15 mouse cellular contexts compared by ENCODE assay signal in genomic region chr4:131374527-131375290, GRCm38 (mm10).
DNase-seq lines count a peak whose midpoint lies in the region; ATAC-seq and TF ChIP-seq lines count a peak whose summit lies in the region.
"Had no signal": no experiment of that assay in that cellular context is flagged by ENCODE, and none has a peak within 500 bp of the region (broad histone marks: within the 10 kb centered on the region; RNA-seq: fewer than 3 reads in every experiment).

No protein-coding gene starts in this region.

- no peak overlapping the region for H3K27ac ChIP-seq in CH12.LX (ENCODE audit: insufficient read depth, low read depth)
- H3K27ac ChIP-seq: forebrain, embryonic 12.5 days; kidney, embryonic 15.5 days; limb, embryonic 15.5 days had no signal

- H3K27me3 ChIP-seq in CH12.LX (replicated peaks), result peaks cover 2% of the 10 kb centered on the region
- H3K27me3 ChIP-seq: forebrain, embryonic 12.5 days; kidney, embryonic 15.5 days; limb, embryonic 15.5 days had no signal

- H3K9ac ChIP-seq in CH12.LX (ENCODE audit: insufficient read depth, low read depth), result no peak overlapping the region
- H3K9ac ChIP-seq: forebrain, embryonic 12.5 days; kidney, embryonic 15.5 days; limb, embryonic 15.5 days had no signal

- TF ChIP-seq RAD21 in CH12.LX (IDR thresholded peaks at IDR 0.05; ENCODE audit: low read depth, low read length), result peak; percentile 20

- no peak for ATAC-seq in CD4-positive, CD25-positive, alpha-beta regulatory T cell, adult 4 months
- no peak for ATAC-seq in activated CD4-positive, CD25-positive, alpha-beta regulatory T cell, adult 4 months

- DNase-seq in CD4-positive, CD25-positive, alpha-beta regulatory T cell, adult 2 months (ENCODE audit: low read depth, low spot score), result peak; percentile 5
- peak; percentile 35 for DNase-seq in kidney, postnatal 10 days
- no peak for DNase-seq in kidney, adult 11 months
- no peak for DNase-seq in CH12.LX (ENCODE audit: extremely low read depth)
- DNase-seq in adrenal gland, postnatal 25 days, result peak; percentile 50
- DNase-seq in lung, postnatal 10 days, result no peak
- DNase-seq: gastrocnemius, postnatal 36 days; heart, postnatal 14 days; lung, postnatal 4 days had no signal

- no peak overlapping the region for H3K4me3 ChIP-seq in CH12.LX (replicated peaks in 1 of 3; ENCODE audit: low read depth in 2 of 3, low read length in 2 of 3, poor library complexity in 1 of 3)
- H3K4me3 ChIP-seq: forebrain, embryonic 12.5 days; kidney, embryonic 15.5 days; limb, embryonic 15.5 days; myocyte had no signal

- peak in 1 of 2 experiments; percentile 47; a peak in 2 of 4 replicates for TF ChIP-seq CTCF in CH12.LX (conservative IDR thresholded peaks at IDR 0.05 in 1 of 2, IDR thresholded peaks at IDR 0.05 in 1 of 2; ENCODE audit: low read depth in 2 of 2, low read length in 2 of 2)

- no peaks in the 10 kb centered on the region for H3K79me2 ChIP-seq in CH12.LX (replicated peaks; ENCODE audit: control insufficient read depth, extremely low read depth, insufficient read depth, poor library complexity, severe bottlenecking)

- no peaks in the 10 kb centered on the region for H3K9me3 ChIP-seq in CH12.LX (replicated peaks; ENCODE audit: low read length)
- H3K9me3 ChIP-seq: kidney, embryonic 15.5 days; limb, embryonic 15.5 days had no signal

- in situ Hi-C loops in CH12.LX (cut with MboI; ENCODE audit: low pct_ligation_motif_present, low pct_unique_long_range_greater_than_20kb, low sequenced_read_pairs), result no loop called here

- H3K36me3 ChIP-seq in CH12.LX (replicated peaks in 1 of 2; ENCODE audit: control insufficient read depth in 1 of 2, insufficient read depth in 1 of 2, low read length in 1 of 2), result no peaks in the 10 kb centered on the region
- H3K36me3 ChIP-seq: forebrain, embryonic 12.5 days; kidney, embryonic 15.5 days; limb, embryonic 15.5 days had no signal

- no peak for TF ChIP-seq EP300 in CH12.LX (IDR thresholded peaks at IDR 0.05; ENCODE audit: low read length)

- no peak overlapping the region for H3K4me2 ChIP-seq in CH12.LX (ENCODE audit: insufficient read depth, low read depth, poor library complexity, severe bottlenecking)
- H3K4me2 ChIP-seq: forebrain, embryonic 12.5 days; kidney, embryonic 15.5 days; limb, embryonic 15.5 days had no signal

- dilution Hi-C loops in CH12.LX (cut with MboI; ENCODE audit: extremely low pct_ligation_motif_present, extremely low pct_unique_long_range_greater_than_20kb, low sequenced_read_pairs), result no loop called here

- H3K4me1 ChIP-seq in CH12.LX (ENCODE audit: control insufficient read depth in 1 of 2, insufficient read depth in 2 of 2), result peaks cover 5 to 10% of the 10 kb centered on the region in 2 experiments; a peak in 3 of 4 replicates
- H3K4me1 ChIP-seq: limb, embryonic 15.5 days had no signal

- no peak for TF ChIP-seq POLR2A in CH12.LX (IDR thresholded peaks at IDR 0.05; ENCODE audit: low read depth, low read length)

TF ChIP-seq in CH12.LX, 34 proteins besides CTCF, POLR2A, EP300 and RAD21:
- TF ChIP-seq MEF2A (IDR thresholded peaks at IDR 0.05; ENCODE audit: borderline replicate concordance, low read depth, low read length) (no peak), NRF1 (IDR thresholded peaks at IDR 0.05; ENCODE audit: low read depth, low read length) (no peak), SMC3 (IDR thresholded peaks at IDR 0.05; ENCODE audit: low read depth, low read length) (peak; percentile 38)

Comparison
In these comparisons a context has a peak if more than half of its experiments do, and no peak if none do; other contexts are left out.
1. DNase-seq: peak in CD4-positive, CD25-positive, alpha-beta regulatory T cell, adult 2 months (single experiment), kidney, postnatal 10 days (single experiment) and adrenal gland, postnatal 25 days (single experiment); none in kidney, adult 11 months (single experiment), CH12.LX (single experiment) and lung, postnatal 10 days (single experiment).